Mouse (Mus musculus): ENCODE results near the gene Slc2a6.

The Slc2a6 gene

GRCm38 (mm10) chr2:26973116-26973515, 54.7 kb downstream of the Slc2a6 start, which contains the start of gene Adamts13:
Gene Adamts13, plus strand, starts transcription at chr2:26973416.
- in situ Hi-C loops (cut with MboI; ENCODE audit: low sequenced_read_pairs): no loop called here

Data from CH12F3 (cell line).